Mouse (Mus musculus) ovary, postnatal 14 days (tissue): ENCODE measurements around the gene Gm21974.
"Not testable (repeated sequence)": the region's sequence is repeated elsewhere in the genome, so short reads cannot be mapped to it uniquely, and the experiment has no call there.

Experiments
- DNase-seq: peaks from one replicate; pipeline ENCODE4 v3.0.0; 2022; ENCODE audit warnings: low spot score

The Gm21974 gene

GRCm38 (mm10) chr7:127895442-127895841, at the start of gene Gm21974, which contains the start of gene Vkorc1:
Gene Gm21974, minus strand, starts transcription at chr7:127895454.
Gene Vkorc1, minus strand, starts transcription at chr7:127895617.
- DNase-seq, result peak; percentile 88

GRCm38 (mm10) chr7:127944614-127945013, 49.4 kb upstream of the Gm21974 start:
- no peak for DNase-seq

- DNase-seq, result not testable (repeated sequence)
Observed at GRCm38 (mm10) chr7:127942097-127942496, 46.8 kb upstream of the Gm21974 start.

- DNase-seq, result no peak
Observed at GRCm38 (mm10) chr7:127936216-127936884, 41.1 kb upstream of the Gm21974 start.

- no peak for DNase-seq
Observed at GRCm38 (mm10) chr7:127935748-127936159, 40.5 kb upstream of the Gm21974 start.

GRCm38 (mm10) chr7:127935028-127935722, 39.9 kb upstream of the Gm21974 start:
- DNase-seq, result peak; percentile 94

GRCm38 (mm10) chr7:127934075-127934474, 38.8 kb upstream of the Gm21974 start:
- no peak for DNase-seq

GRCm38 (mm10) chr7:127932273-127933031, 37.2 kb upstream of the Gm21974 start:
- DNase-seq, result no peak

- DNase-seq, result no peak
Observed at GRCm38 (mm10) chr7:127931351-127932135, 36.3 kb upstream of the Gm21974 start.

- DNase-seq, result no peak
Observed at GRCm38 (mm10) chr7:127930636-127931035, 35.4 kb upstream of the Gm21974 start.

- DNase-seq, result no peak
Observed at GRCm38 (mm10) chr7:127929923-127930322, 34.7 kb upstream of the Gm21974 start, which contains the start of gene Prss8. Gene Prss8, minus strand, starts transcription at chr7:127930104.

GRCm38 (mm10) chr7:127928596-127928995, 33.3 kb upstream of the Gm21974 start:
- no peak for DNase-seq

GRCm38 (mm10) chr7:127927726-127928125, 32.5 kb upstream of the Gm21974 start:
- DNase-seq, result no peak

GRCm38 (mm10) chr7:127926846-127927245, 31.6 kb upstream of the Gm21974 start:
- no peak for DNase-seq

- no peak for DNase-seq
Observed at GRCm38 (mm10) chr7:127926066-127926465, 30.8 kb upstream of the Gm21974 start.

GRCm38 (mm10) chr7:127925252-127925651, 30.0 kb upstream of the Gm21974 start:
- DNase-seq, result no peak

GRCm38 (mm10) chr7:127923714-127924113, 28.5 kb upstream of the Gm21974 start:
- no peak for DNase-seq

GRCm38 (mm10) chr7:127922451-127923275, 27.4 kb upstream of the Gm21974 start:
- no peak for DNase-seq

GRCm38 (mm10) chr7:127921516-127921915, 26.3 kb upstream of the Gm21974 start:
- no peak for DNase-seq

GRCm38 (mm10) chr7:127919290-127919689, 24.0 kb upstream of the Gm21974 start:
- no peak for DNase-seq

GRCm38 (mm10) chr7:127918203-127918602, 22.9 kb upstream of the Gm21974 start:
- no peak for DNase-seq
